Mouse (Mus musculus) MEL (cell line): ENCODE data around the gene Srcin1.
A peak's percentile ranks its signal among the peaks of the same experiment; 100 is the strongest.

ENCODE experiments used
- BHLHE40 ChIP-seq: IDR thresholded peaks from 2 replicates; pipeline ENCODE4 v1.6.1; 2012; ENCODE audit warnings: low read depth, mild to moderate bottlenecking, inconsistent platforms, low read length, improper control_type of control experiment, borderline replicate concordance
- CHD2 ChIP-seq: IDR thresholded peaks from 2 replicates; pipeline ENCODE4 v1.6.1; 2011; ENCODE audit warnings: low read length, improper control_type of control experiment
- CTCF ChIP-seq, 3 experiments: IDR thresholded peaks in 2 of 3; conservative IDR thresholded peaks in 1 of 3; 2 replicates each; pipeline ENCODE4 v1.5.1; 2011 to 2012; ENCODE audit warnings: low read length in 3 of 3, low read depth in 2 of 3, mild to moderate bottlenecking in 2 of 3, improper control_type of control experiment in 1 of 3, inconsistent platforms in 1 of 3, mixed read lengths in 1 of 3, moderate library complexity in 1 of 3; ENCODE audit not compliant: control insufficient read depth in 1 of 3, insufficient read depth in 1 of 3, poor library complexity in 1 of 3, severe bottlenecking in 1 of 3
- E2F4 ChIP-seq: IDR thresholded peaks from 2 replicates; pipeline ENCODE4 v1.6.1; 2011; ENCODE audit warnings: low read depth, low read length, improper control_type of control experiment, borderline replicate concordance
- EP300 ChIP-seq, 2 experiments: IDR thresholded peaks; 2 replicates each; pipeline ENCODE4 v1.6.1; 2011; ENCODE audit warnings: improper control_type of control experiment in 2 of 2, low read length in 2 of 2, low read depth in 1 of 2, mild to moderate bottlenecking in 1 of 2
- HCFC1 ChIP-seq: IDR thresholded peaks from 2 replicates; pipeline ENCODE4 v1.6.1; 2012; ENCODE audit warnings: low read depth, mild to moderate bottlenecking, inconsistent platforms, low read length, improper control_type of control experiment, moderate library complexity
- MAZ ChIP-seq: IDR thresholded peaks from 2 replicates; pipeline ENCODE4 v1.6.1; 2012; ENCODE audit warnings: low read depth, mild to moderate bottlenecking, inconsistent platforms, low read length, improper control_type of control experiment
- MXI1 ChIP-seq: IDR thresholded peaks from 2 replicates; pipeline ENCODE4 v1.6.1; 2011; ENCODE audit warnings: mild to moderate bottlenecking, low read depth, low read length, improper control_type of control experiment
- MYC ChIP-seq: IDR thresholded peaks from 2 replicates; pipeline ENCODE4 v1.6.1; 2011; ENCODE audit warnings: low read depth, mild to moderate bottlenecking, low read length, improper control_type of control experiment, moderate library complexity
- SIN3A ChIP-seq: IDR thresholded peaks from 2 replicates; pipeline ENCODE4 v1.6.1; 2012; ENCODE audit warnings: low read length, improper control_type of control experiment, inconsistent platforms
- ZC3H11A ChIP-seq: IDR thresholded peaks from 2 replicates; pipeline ENCODE4 v1.6.1; 2012; ENCODE audit warnings: low read depth, mild to moderate bottlenecking, inconsistent platforms, low read length, improper control_type of control experiment

GRCm38 (mm10) chr11:97597945-97598691, 22.1 kb upstream of the Srcin1 start:
- TF ChIP-seq ZC3H11A = no peak
- TF ChIP-seq MXI1 = no peak
- TF ChIP-seq EP300 (IDR thresholded peaks at IDR 0.05; ENCODE audit: low read depth in 1 of 2, low read length in 2 of 2) = no peak
- TF ChIP-seq E2F4 = no peak
- peak in 1 of 3 experiments; percentile 29; a peak in 1 of 6 replicates for TF ChIP-seq CTCF (IDR thresholded peaks at IDR 0.05 in 2 of 3, conservative IDR thresholded peaks at IDR 0.05 in 1 of 3; ENCODE audit: control insufficient read depth in 1 of 3, insufficient read depth in 1 of 3, low read depth in 2 of 3, low read length in 3 of 3, poor library complexity in 1 of 3, severe bottlenecking in 1 of 3)
- no peak for TF ChIP-seq BHLHE40
- TF ChIP-seq CHD2 = no peak
- no peak for TF ChIP-seq MYC
- no peak for TF ChIP-seq SIN3A
- TF ChIP-seq MAZ = no peak
- TF ChIP-seq HCFC1 = no peak
